Mouse (Mus musculus) yolk sac, embryonic 10.5 days (tissue): ENCODE results near the gene Gm45140.

ENCODE experiments used
- DNase-seq: peaks from one replicate; pipeline ENCODE4 v3.0.0-alpha.2; 2017; ENCODE audit warnings: low spot score

The Gm45140 gene

GRCm38 (mm10) chr6:87799576-87799975, 36.0 kb downstream of the Gm45140 start:
- no peak for DNase-seq

GRCm38 (mm10) chr6:87797321-87797720, 38.3 kb downstream of the Gm45140 start:
- no peak for DNase-seq

- no peak for DNase-seq
Measured at GRCm38 (mm10) chr6:87796251-87796880, 39.2 kb downstream of the Gm45140 start.

- DNase-seq = no peak
Measured at GRCm38 (mm10) chr6:87795385-87796150, 40.0 kb downstream of the Gm45140 start.

DNA sequence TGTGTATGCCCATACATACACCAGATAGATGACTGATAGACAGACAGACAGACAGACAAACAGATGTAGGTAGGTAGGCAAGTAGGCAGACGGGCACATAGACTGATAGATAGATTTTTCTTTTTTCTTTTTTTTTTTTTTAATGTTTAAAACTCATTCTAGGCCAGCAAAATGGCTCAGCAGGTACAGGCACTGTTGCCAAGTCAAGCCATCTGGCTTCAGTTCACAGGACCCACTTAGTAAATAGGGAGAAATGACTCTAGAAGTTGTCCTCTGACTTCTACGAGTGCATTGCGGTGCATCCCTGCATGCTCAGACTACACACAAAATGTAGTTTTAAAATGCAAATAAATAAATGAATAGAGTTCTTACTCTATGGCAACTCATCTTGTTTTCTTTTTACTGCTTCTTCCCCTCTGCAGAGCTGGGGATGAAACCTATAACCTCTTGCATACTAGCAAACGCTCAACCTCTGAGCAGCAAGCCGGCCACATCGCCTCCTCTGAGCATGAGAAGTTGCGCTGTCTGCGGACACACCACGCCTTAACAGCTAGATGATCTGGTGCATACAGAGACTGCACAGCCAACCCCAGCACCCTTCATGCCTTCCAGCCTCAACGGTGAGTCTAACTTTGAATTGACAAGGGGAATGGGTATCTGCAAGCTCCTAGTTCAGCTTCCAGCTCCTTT, 41.6 kb downstream of the Gm45140 start:
- DNase-seq = no peak

DNA sequence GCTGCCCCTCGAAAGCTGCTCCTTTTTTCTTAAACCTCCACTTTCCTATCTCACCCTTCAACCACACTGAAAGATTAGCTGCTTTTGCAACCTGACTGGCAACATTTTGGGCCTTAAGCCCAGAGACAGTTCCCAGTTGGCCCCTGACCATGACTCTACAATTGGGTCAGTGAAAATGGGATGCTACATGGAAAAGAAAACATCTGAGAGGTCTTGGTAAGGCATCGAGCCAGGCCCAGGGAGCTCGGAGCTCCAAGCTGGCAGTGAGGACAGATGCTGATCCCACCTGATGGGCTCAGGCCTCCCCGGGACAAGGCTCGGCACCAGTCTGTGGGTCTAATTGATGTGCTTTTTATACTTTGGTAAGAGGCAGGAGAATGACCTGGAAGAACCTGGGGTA, 43.8 kb downstream of the Gm45140 start:
- DNase-seq = no peak

DNA sequence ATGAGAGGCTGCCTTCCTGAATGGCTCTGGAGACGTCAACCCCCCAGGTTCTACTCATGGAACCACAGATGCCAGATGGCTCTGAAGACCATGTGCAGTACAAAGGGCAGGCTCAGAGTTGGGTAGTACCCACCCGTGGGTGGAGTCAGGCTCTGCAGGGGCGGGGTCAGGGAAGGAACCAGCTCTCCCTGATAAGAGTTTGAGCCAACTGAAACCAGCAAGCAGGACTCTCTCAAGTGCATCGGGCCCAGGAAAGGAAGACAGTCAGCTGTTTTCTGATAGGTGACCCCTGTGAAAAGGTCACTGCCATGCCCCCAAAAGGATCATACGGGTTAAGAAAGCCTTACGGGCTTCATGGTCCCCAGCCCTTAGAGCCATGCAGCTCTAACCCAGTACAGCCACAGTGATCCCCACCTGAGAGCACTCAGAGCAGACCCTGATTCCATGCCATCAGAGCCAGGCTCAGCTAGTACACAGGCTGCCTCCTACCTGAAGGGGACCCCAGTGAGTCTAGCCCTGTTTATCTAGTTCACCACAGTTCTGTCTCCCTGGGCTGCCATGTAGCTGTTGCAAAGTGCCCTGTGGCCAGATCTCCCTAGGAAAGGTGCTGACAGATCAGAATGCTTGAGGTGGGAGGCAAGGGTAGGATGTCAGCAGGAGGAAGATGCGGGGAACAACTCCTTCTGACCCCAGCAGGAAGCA, 44.7 kb downstream of the Gm45140 start:
- peak; percentile 34 for DNase-seq

DNA sequence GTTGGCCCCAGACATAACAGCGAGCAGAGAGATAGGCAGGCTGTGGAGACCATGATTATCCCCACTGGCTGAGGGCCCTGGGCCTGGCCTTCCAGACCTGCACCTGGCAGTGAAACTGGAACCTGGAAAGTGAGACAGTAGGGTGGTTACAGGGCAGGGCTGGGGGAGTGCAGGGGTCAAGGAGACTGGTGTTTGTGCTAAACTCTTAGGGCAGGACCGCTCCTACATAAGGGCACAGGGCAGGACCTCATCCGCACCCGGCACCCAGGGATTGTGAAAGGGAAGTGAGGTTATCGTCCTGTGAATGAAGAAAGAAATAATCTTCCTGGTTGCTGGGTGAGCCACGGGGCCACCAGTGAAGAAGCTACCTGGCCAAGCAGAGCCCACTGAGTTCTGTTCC, 45.8 kb downstream of the Gm45140 start:
- no peak for DNase-seq

DNA sequence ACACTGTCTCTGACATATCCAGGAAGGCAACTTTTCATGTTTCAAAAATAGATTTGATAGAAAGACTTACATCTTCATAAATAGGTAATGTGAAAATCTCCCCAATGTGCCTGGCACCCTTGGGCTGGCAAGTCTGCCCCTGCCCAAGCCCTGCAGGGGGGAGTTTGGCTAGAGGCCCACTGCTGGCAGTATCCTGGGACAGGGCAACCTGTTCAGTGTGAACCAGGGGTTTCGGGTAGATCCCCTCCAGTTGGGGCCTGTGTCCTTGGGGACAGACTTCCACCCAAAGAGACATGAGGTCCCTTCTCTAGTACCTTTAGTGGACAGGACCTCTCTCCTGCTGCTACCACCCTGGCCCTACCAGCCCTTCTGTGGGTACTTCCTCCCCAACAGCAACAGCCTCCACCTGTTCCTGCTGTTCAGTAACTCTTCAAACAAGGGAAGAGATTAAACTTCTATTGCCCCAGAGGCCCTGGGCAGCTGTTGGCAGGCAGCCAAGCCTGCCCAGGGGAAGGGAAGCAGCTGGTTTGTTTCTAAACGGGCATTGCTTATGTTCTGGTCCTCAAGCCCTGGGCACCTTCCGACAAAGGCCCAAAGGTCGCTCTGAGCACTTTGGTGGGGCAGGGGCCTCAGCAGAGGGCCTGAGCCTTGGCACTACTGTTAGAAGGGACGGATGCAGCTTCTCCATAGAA, 46.6 kb downstream of the Gm45140 start:
- no peak for DNase-seq

DNA sequence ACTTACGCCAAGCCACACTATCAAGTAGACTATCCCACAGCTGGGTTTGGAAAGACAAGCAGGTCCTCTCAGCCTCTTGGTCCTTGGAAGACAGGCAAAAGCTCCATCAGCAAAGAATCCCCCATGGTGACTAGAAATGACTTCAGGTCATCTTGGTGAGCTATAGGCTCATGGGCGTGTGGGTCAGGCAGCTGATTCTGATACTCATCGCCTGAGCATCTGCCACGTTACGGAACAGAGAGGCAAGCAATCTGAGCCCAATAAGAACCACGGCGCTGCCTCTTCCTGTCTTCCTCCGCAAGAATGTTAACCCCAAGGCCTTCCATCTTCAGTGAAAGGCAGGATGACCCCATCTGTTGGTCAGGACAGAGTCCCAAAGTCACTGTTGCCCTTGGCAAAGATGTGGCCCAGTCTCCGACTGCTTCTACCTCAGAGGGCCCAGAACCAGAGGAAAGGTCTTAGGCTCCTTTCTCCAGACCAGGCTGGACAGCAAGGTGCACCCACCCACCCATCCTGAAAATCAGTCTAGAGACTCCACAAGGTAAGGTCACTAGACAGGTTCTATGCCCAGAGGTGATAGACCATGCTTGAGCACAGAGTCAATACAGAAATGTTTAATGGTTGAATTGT, 47.2 kb downstream of the Gm45140 start:
- DNase-seq = no peak

GRCm38 (mm10) chr6:87787108-87787890, 48.3 kb downstream of the Gm45140 start:
- DNase-seq = no peak

DNA sequence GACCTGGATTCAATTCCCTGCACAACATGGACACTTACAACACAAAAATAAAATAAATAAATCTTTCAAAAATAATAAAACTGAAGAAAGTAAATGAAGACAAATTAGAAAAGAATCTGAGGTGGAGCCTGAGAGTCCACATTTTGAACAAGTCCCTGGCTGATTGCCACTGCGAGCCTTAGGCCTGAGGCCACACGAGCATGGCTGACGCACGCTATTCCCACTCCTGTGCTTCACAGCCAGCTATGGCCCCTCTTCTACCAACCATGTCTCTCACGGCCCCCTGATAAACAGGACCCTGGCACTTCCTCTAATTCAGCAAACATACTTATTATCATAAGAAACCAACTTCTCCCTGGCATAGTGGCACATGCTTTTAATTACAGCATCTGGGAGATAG, 49.0 kb downstream of the Gm45140 start:
- no peak for DNase-seq

- DNase-seq = no peak
Measured at GRCm38 (mm10) chr6:87784033-87784432, 51.6 kb downstream of the Gm45140 start.

DNA sequence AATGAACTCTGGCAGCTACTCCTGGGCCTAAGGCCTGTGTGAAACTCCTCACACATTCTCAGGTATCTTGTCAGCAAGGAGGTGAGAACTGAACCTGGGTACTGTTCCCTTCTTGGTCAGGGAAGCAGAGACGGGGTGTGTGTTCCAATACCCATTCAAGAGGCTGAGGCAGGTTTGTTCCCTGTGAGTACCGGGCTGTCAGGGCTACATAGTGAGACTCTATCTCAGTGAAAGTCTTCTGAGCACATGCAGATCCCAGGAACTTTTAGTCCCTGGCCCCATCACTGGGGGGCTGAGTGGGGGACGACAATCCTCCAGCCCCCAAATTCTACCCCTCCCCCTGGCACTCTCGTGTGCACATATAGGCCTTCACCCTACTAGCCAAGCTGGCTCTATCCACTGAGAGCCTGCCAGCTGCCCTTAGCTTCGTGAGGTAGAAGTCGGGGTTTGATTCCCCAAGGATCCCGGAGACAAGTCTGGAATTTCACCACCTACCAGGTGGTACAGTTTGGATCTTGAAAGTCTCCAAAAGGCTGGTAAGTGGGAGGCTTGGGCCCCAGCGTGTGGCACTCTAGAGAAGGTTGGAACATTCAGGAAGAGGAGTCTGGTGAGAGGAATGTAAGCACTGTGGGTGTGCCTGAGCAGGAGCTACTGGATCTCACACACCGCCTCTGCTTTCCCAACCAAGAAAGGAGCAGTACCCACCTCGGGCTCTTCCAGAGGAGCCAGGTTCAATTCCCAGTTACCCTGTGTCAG, 54.9 kb downstream of the Gm45140 start:
- DNase-seq = no peak

DNA sequence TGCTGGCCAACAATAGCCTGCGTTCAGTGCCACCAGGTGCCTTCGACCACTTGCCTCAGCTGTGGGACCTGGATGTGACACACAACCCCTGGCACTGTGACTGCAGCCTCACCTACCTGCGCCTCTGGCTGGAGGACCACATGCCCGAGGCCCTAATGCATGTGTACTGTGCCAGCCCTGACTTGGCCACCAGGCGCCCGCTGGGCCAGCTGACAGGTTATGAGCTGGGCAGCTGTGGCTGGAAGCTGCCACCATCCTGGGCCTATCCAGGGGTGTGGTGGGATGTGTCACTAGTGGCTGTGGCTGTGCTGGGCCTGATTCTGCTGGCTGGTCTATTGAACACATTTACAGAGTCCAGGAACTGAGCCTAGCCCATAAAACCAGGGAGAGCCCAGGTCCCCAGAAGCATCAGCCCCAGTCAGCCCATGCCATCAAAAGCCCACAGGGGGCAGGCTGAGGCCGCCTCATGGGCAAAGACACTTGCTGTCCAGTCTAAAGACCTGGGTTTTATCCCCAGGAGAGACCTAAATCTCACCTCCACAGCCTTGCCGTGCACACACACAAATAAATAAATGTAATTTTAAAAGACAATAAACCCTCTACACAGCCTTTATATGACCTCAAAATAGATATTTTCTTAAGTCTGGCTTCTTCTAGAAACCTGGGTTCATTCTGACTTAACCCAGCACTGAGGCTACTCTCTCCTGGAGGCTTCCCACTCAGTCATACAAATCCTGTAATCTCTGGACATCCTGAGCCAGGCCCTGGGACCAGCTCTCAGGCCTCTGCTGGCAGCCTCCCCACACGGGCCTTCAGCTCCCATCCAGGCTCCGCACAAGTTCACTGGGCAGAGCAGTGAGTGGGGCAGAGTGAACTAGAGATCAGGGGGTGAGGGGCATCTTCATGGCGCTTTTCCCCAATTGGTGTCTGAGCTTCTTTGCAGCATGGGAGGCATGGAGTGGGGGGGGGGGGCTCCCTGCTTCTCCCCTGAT, 56.1 kb downstream of the Gm45140 start:
- DNase-seq = no peak

DNA sequence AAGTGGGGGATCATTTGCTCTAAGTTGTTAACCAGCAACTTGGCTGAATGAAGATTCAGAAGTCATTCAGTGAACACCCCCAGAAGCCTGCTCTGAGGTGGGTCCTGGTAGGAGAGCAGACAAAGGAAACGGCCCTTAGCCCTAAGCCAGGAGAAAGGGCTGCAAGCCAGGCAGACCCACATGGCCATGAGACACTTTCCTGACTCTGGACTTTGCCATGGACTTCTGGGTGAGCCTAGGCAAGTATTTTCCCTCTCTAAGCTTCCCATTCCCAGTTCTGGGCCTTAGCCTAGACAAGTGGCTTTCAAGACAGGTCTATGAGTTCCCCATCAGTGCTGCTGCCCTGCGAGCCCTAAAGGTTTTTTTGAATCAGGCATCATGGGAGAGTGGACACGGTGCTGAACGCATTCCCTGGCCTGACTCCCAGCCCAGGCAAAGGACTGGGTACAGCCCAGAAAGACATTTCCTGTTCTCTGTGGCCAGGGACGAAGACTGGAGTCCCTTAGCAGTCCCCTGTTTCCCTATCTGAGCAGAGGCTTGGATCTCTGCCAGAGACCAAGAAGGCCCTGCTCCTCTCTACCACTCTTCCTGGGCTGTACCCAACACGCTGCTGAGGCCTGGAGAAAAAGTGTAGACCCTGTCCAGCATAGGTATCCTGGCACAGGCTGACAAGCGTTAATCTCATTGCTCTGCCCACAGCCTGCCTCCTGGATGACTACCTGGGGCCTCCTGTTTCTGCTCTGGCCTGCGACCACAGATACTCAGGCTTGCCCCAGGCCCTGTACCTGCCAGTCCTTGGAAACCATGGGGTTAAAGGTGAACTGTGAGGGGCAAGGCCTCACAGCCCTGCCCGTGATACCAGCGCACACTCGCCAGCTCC, 57.1 kb downstream of the Gm45140 start:
- DNase-seq = no peak

DNA sequence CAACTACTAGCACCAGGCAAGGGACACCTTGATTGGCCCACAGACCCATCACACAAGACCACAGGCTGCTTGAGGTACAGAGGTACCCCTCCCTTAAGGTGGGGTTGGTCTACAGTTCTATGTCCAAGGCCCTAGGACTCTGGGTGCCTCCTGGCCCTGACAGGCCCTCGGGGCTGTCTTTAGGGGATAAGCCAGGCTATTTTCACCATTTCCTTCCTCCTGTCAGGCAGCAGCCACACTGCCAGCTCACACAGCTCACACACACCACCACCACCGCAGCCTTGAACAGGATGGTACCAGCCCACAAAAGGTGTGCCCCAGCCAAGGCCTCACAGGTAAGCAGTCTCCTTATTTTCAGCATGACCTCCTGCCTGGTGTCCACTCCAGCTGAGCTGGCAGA, 57.8 kb downstream of the Gm45140 start, which contains the start of gene Gp9:
TSS of gene Gp9 (plus strand) at position 231 of the 400 bp plus-strand sequence.
- no peak for DNase-seq

DNA sequence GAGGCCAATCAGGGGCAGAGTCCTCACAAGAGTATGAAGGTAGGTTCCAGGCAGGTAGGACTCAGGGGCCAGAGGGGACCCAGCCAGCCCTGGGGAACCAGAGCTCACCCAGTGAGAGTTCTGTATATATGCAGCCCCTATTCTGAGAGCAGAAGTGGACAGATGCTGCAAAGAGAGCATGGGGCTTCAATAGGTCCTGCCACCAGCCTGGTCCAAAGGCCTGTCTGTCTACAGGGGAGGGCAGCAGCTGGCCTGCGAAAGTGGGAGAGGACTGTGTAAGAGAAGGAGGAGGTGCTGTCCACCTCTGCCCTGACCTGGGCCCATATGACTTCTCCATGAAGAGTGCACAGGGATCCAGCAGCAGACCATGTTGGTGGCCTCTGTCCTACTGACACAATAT, 58.9 kb downstream of the Gm45140 start:
- no peak for DNase-seq
